Mouse (Mus musculus) granulocyte monocyte progenitor cell, adult 5-6 weeks (primary cell): Measurements from ENCODE around the gene Negr1. TPM values are rescaled to one million over a fixed set of nuclear protein-coding genes. Genes with fewer than 3 reads are reported as not detected.
A peak's percentile ranks its signal among the peaks of the same experiment; 100 is the strongest.

Experiments
- ATAC-seq: replicated peaks from 2 replicates; pipeline ENCODE4 v1.8.0; 2016; ENCODE audit warnings: mild to moderate bottlenecking, moderate TSS enrichment, inconsistent platforms; ENCODE audit not compliant: poor library complexity, severe bottlenecking
- total RNA-seq, 2 experiments: library from RNA; stranded (forward) in 1 of 2; stranded (reverse) in 1 of 2; fragments of 200-712, 200-1000 nt in 1 of 2; fragments of >200 nt in 1 of 2; fragmentation: Nextera tagmentation in 1 of 2; gene quantifications; 2 replicates each; pipeline ENCODE4 v1.2.3; 2014 to 2017

Negr1 gene
- total RNA-seq, 2 experiments from 2014 or later = not detected

DNA sequence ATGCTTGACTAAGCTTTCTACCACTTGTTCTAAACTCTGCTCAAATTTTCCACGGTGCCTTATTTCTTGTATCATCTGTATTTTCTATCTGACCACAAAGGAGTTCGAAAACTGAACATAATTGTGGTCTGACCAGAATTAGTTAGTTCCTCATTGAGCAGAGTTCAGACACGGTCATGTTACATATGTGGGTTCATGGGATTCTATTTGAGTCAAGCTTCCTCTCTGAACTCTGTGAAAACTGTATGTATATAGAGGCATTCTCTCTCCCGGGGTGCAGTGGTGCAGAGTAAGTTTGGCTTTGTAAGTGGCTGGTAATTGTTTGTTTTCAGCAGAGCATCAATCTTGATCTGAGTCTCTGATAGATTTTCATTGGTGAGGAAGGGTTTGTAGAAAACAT lies 735.6 kb downstream of the Negr1 start:
- ATAC-seq = peak; percentile 99

DNA sequence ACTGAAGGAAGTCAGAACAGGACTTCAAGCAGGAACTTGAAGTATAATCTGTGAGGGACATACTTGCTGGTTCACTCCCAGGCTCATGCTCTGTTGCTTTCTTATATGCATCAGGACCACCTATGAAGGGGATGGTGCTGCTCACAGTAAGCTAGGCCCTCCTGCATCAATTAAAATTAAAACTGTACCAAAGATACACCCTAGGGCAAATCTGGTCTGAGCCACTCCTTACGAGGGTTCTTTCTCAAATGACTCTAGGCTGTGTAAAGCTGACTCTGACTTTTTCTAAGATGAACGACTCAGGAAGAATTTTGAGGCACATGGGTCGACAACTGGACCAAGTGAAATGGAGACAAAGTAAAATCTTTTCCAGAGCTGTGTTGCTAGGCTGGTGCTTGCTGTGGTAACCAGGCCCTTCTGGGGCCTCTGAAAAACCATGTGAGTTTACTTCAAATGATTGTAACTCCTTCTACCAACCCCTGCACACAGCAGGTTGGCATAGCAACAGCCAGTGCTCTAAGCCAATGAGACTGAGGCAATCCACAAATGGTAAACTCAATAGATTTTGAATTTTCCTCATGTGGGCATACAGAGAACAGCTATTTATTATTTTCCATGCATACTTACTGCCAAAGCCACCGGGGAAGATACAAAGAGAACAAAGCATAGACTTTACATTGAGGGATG lies 742.0 kb downstream of the Negr1 start:
- ATAC-seq = no peak

DNA sequence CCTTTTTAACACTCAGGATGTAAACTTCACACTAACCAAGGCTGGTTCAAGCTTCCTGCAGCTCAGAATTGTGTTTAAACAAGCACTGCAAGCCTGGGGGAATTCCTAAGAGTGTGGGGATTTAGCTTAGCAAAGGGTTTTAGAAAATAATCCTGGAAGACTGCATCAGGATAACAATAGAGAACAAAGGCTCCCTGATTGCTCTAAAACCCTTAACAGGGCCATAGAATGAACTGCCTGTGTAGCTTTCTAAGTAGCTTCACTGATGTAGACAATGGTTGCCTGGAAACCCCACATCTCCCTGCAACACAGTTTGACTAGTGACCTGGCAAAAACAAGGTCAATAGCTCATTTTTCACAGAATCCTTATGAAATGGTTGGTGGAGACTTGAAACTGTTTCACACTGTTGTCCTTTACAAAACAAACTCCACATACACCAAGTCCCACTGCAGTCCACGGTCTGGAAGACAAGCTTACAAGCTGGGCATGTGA lies 759.5 kb downstream of the Negr1 start:
- no peak for ATAC-seq

DNA sequence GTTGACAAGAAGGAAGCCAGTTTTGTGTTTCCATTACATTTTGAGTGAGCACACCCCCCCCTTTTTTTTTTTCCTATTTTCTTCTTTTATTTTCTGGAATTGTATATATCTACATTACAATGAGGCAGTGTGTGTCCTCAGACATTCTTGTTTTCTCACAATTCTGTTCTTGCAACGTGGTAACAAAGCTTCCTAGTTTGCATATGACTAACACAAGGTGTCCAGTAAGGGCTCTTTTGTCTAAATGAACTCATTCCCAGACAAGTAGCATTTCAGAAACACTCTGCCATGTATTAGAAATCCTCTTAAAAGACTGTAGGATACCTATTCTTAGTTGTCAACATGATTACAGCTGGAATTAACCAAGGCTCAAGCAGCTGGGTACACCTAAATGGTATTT lies 760.2 kb downstream of the Negr1 start:
- no peak for ATAC-seq

DNA sequence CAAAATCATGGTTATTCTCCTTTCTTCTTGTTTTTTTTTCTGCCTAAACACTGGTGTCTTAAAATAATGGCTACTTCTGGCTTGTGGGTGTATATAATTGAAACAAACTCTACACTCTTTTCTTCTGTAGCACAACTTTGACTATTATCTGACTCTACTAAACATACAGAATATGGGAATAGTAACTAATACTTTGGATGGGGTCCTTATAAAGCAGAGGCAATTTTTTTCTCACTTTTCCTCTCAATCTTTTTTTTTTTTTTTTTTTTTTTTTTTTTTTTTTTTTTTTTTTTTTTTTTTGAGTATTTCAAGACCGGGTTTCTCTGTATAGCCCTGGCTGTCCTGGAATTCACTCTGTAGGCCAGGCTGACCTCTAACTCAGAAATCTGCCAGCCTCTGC lies 772.6 kb downstream of the Negr1 start:
- ATAC-seq = no peak

DNA sequence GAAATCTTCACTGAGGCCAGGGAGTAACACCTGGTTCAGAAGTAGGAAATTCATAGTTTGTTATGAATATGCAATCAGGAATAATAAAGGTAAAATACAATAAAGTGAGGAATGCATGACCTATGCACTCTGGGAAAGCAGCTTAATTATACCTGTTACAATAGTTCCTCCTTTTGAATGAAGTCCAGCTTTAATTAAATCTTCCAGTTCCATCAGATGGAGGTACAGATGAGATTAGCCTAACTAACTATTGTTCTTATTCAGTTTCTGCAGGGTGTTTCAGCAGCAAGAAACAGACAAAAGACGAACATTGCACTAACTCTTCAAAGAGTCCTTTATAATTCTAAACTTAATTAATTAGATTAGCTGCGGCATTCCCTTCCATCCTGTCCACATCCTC lies 787.9 kb downstream of the Negr1 start:
- no peak for ATAC-seq

DNA sequence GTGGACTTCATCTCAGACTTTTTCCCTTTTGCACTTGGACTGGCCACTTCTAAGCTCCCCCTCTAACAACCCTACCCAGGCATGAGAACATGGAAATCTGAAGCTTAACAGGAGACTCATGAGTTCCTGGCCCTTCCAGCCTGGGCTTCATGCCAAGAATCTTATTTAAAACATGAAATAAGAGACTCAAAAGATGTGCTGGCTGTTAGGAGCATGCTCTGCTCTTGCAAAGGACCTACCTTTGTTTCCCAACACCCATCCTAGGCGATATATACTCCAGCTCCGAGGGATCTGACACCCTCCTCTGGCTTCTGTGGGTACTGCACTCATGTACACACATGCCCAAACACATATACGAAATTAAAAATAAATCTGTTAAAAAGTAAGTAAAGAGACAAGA lies 797.3 kb downstream of the Negr1 start:
- ATAC-seq = peak; percentile 66

DNA sequence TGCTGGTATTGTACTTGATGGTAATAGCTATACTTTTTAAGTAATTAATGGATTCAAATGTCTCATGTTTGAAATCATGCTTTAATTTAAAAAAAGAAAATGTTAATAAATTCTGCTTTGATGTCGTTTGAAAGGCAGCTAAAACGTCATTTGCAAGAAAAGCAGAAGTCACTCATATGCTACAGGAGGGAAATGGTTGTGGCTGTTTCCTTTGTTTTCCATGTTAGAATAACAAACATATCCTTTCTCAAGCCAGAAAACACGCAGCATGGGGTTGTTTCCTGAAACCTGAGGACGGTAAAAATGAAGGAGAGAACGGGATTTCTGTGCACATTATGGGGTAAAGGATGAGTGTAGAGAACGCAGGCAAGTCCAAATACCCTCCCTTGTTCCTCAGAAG lies 798.2 kb downstream of the Negr1 start:
- peak; percentile 66 for ATAC-seq
